Mouse (Mus musculus): Measurements from ENCODE around the gene Osbpl6. TPM values are rescaled to one million over a fixed set of nuclear protein-coding genes. Genes with fewer than 3 reads are reported as not detected.

The Osbpl6 gene
- polyA plus RNA-seq (2014; fragmentation: Nextera tagmentation; extraction: Ambion mirVana), result 10.5 and 13.8 TPM in 2 replicates

DNA sequence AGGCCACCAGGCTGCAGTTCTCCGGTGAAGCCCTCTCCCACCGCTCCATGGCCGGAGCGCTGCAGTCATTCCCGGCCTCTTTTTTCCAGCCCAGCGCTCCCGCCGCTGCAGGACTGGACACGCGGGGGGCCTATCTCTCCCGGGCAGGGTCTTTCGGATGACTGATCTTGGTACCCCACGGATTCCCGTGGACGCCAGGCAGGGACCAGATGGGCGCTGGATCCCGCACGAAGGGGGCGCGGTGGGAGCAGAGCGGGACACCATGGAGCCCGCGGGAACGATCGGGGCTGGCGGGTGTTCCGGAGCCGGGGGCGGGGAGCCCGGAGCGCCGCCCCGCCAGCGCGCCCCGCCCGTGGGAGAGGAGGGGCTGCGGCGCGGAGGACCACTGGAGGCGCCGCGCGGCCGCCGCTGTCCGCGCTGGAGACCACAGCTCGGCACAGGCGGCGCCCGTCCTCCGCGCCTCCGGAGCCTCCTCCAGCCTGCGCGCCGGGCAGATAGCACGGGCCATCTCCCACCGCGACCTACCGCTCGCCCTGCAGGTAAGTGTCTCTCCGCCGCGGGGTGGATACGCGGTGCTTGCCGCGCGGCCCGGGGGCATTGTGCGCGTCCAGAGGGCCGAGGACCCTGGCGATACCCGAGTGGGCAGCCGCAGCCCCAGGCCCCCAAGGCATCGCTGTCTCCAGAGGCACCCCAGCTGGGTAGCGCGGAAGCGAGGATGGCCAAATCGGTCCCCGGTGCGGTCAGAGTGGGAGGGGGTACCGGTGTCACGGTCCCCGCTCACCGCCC is at the start of gene Osbpl6:
Gene Osbpl6, plus strand, starts transcription at position 358 of the 786 bp plus-strand sequence.
- Histone ChIP-seq H3K9ac (ENCODE audit: low read length) (peak within 1 kb of the TSS; percentile 77), H3K27ac (ENCODE audit: low read depth, low read length) (0 out of 2 replicates have a peak within 1 kb of the TSS, but pooled peaks have one; percentile 6), H3K36me3 (ENCODE audit: control insufficient read depth, insufficient read depth, low read length) (no peaks in the 10 kb centered on the region), H3K4me2 (ENCODE audit: low read depth, low read length, severe bottlenecking) (peak within 1 kb of the TSS; percentile 87), H3K27me3 (ENCODE audit: control insufficient read depth, insufficient read depth, low read length) (peaks cover 8% of the 10 kb centered on the region; the same call in 1 of the 2 replicates), H3K9me3 (ENCODE audit: control insufficient read depth, low read length) (no peaks in the 10 kb centered on the region), H3K4me1 (replicated peaks; ENCODE audit: control insufficient read depth, insufficient read depth, low read length) (no peaks in the 10 kb centered on the region), H3K4me3 (ENCODE audit: low read depth, low read length) (peak within 1 kb of the TSS; percentile 79)
- DNase-seq (ENCODE audit: low spot score), result peak; percentile 83
- ATAC-seq (replicated peaks; ENCODE audit: low FRiP score), result peak; percentile 89
- 0% methylated on average over 63 of the region's 89 CpGs for WGBS

DNA sequence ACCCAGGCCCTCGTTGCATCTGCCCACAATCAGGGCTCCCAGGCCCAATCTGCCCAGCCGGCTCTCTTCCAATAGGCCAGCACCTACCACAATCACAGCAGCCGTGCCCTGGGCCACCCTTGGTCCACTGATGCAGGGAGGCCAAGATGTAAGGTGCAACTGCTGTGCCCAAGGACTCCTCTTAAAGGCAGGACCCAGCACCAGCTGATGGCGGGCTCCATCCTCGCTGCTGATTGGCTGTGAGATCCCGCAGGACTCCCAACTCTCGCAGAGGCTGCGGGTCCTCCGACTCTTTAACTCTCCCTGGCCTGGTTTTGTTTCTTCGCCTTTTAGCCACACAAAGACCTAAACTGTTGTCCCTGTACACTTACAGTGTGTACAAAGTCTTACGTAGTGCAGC is 46.1 kb upstream of the Osbpl6 start, which contains the start of gene Cyct:
Gene Cyct, minus strand, starts transcription at position 225 of the 400 bp plus-strand sequence.
- H3K4me3 ChIP-seq (ENCODE audit: low read depth, low read length), result no peak within 1 kb of the TSS
- no peak within 1 kb of the TSS for H3K4me2 ChIP-seq (ENCODE audit: low read depth, low read length, severe bottlenecking)
- ATAC-seq (replicated peaks; ENCODE audit: low FRiP score) (no peak), DNase-seq (ENCODE audit: low spot score) (no peak)
- H3K27me3 ChIP-seq (ENCODE audit: control insufficient read depth, insufficient read depth, low read length), result no peaks in the 10 kb centered on the region
- no peak within 1 kb of the TSS for H3K9ac ChIP-seq (ENCODE audit: low read length)
- WGBS, result 88% methylated on average over 11 of the region's 11 CpGs
- H3K4me1 ChIP-seq (replicated peaks; ENCODE audit: control insufficient read depth, insufficient read depth, low read length), result no peaks in the 10 kb centered on the region
- H3K36me3 ChIP-seq (ENCODE audit: control insufficient read depth, insufficient read depth, low read length), result no peaks in the 10 kb centered on the region
- no peaks in the 10 kb centered on the region for H3K9me3 ChIP-seq (ENCODE audit: control insufficient read depth, low read length)
- H3K27ac ChIP-seq (ENCODE audit: low read depth, low read length), result no peak within 1 kb of the TSS

GRCm38 (mm10) chr2:76362111-76362510 is 44.2 kb upstream of the Osbpl6 start:
- no peak overlapping the region for H3K4me3 ChIP-seq (ENCODE audit: low read depth, low read length)
- H3K4me1 ChIP-seq (replicated peaks; ENCODE audit: control insufficient read depth, insufficient read depth, low read length), result no peaks in the 10 kb centered on the region
- 64% methylated on average over 2 of the region's 2 CpGs for WGBS
- no peaks in the 10 kb centered on the region for H3K9me3 ChIP-seq (ENCODE audit: control insufficient read depth, low read length)
- H3K4me2 ChIP-seq (ENCODE audit: low read depth, low read length, severe bottlenecking), result no peak overlapping the region
- no peaks in the 10 kb centered on the region for H3K36me3 ChIP-seq (ENCODE audit: control insufficient read depth, insufficient read depth, low read length)
- no peak for DNase-seq (ENCODE audit: low spot score)
- no peak overlapping the region for H3K27ac ChIP-seq (ENCODE audit: low read depth, low read length)
- H3K27me3 ChIP-seq (ENCODE audit: control insufficient read depth, insufficient read depth, low read length), result no peaks in the 10 kb centered on the region
- H3K9ac ChIP-seq (ENCODE audit: low read length), result no peak overlapping the region
- ATAC-seq (replicated peaks; ENCODE audit: low FRiP score), result no peak

DNA sequence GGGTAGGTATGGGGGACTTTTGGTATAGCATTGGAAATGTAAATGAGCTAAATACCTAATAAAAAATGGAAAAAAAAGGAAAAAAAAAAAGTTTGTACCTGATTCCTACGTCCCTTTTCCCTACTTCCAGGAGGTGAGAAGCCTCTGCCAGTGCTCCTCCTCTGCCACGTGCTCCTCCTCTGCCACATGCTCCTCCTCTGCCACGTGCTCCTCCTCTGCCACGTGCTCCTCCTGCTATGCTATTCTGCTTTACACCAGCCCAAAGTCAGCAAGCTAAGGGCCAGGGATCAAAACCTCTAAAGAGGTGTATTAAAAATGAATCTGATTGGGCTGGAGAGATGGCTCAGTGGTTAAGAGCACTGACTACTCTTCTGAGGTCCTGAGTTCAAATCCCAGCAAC is 40.5 kb upstream of the Osbpl6 start:
- no peak overlapping the region for H3K9ac ChIP-seq (ENCODE audit: low read length)
- H3K4me3 ChIP-seq (ENCODE audit: low read depth, low read length), result no peak overlapping the region
- peaks cover under 1% of the 10 kb centered on the region; the same call in 1 of the 2 replicates for H3K4me1 ChIP-seq (replicated peaks; ENCODE audit: control insufficient read depth, insufficient read depth, low read length)
- ATAC-seq (replicated peaks; ENCODE audit: low FRiP score) (no peak), DNase-seq (ENCODE audit: low spot score) (no peak)
- no peak overlapping the region for H3K27ac ChIP-seq (ENCODE audit: low read depth, low read length)
- H3K27me3 ChIP-seq (ENCODE audit: control insufficient read depth, insufficient read depth, low read length), result no peaks in the 10 kb centered on the region
- H3K36me3 ChIP-seq (ENCODE audit: control insufficient read depth, insufficient read depth, low read length), result no peaks in the 10 kb centered on the region
- no peaks in the 10 kb centered on the region for H3K9me3 ChIP-seq (ENCODE audit: control insufficient read depth, low read length)
- no peak overlapping the region for H3K4me2 ChIP-seq (ENCODE audit: low read depth, low read length, severe bottlenecking)
- 77% methylated on average over 4 of the region's 4 CpGs for WGBS

DNA sequence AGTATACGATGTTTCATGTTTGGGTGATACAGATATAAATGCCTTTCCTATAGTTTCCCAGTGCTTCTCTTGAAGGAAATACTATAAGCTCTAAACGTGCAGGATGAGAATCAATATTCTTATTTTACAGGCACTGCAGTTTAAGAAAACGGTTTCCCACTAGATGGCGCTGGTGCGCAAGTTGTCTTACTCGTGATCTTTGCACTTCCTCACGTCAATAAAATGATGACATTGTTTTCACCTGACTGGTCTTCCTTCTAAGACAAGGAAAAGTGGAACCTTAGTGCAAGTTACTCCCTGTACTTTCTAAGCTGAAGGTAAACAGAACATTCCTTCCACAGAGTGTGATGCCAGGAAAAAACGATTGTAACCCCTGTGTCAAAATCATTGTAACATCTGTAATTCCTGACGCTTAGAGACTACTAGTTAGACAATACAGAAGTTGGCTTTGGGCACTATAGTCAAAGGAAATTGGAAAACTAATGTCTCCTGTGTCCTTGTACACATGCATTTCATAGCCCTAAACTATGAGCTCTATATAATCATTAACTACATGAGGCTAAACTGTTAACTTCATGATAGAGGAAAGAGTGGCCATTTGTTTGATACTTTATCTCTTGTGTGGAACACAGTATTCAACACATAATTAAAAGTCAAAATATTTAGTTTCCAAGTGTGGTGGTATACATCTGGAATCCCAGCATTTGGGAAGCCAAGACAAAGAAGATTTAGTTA is 39.0 kb upstream of the Osbpl6 start:
- H3K4me2 ChIP-seq (ENCODE audit: low read depth, low read length, severe bottlenecking), result no peak overlapping the region
- H3K4me1 ChIP-seq (replicated peaks; ENCODE audit: control insufficient read depth, insufficient read depth, low read length), result peaks cover 3% of the 10 kb centered on the region; the same call in 1 of the 2 replicates
- H3K36me3 ChIP-seq (ENCODE audit: control insufficient read depth, insufficient read depth, low read length), result no peaks in the 10 kb centered on the region
- no peak overlapping the region for H3K27ac ChIP-seq (ENCODE audit: low read depth, low read length)
- no peaks in the 10 kb centered on the region for H3K27me3 ChIP-seq (ENCODE audit: control insufficient read depth, insufficient read depth, low read length)
- DNase-seq (ENCODE audit: low spot score) (peak; percentile 87), ATAC-seq (replicated peaks; ENCODE audit: low FRiP score) (no peak)
- WGBS, result 16% methylated on average over 9 of the region's 9 CpGs
- no peak overlapping the region for H3K4me3 ChIP-seq (ENCODE audit: low read depth, low read length)
- no peaks in the 10 kb centered on the region for H3K9me3 ChIP-seq (ENCODE audit: control insufficient read depth, low read length)
- H3K9ac ChIP-seq (ENCODE audit: low read length), result no peak overlapping the region

DNA sequence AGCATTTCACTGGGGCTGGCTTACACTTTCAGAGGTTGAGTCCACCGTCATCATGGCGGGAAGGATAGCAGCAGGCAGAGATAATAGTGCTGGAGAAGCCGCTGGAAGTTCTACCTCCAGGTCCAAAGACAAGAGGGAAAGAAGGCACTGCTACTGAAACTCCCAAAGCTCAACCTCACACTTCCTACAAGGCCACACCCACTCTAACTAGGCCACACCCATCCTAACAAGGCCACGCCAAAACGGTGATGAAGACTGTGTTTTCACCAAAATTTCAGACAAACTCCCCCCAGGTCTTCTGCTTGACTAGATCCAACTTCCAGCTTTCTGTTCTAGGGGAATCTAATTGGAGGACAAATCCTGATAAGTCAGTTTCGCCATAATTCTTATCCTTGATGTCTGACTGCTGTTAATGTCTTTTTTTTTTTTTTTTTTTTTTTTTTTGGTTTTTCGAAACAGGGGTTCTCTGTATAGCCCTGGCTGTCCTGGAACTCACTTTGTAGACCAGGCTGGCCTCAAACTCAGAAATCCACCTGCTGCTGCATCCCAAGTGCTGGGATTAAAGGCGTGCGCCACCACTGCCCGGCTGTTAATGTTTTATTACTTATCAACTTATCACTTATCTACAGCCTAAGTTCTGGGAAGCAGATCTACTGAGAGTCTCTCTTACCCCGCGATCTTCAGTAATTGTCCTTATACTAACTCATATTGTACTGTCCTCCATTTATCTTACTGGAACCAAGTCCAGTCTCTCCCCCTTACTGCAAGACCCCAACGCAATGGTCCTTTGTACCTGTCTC is 37.2 kb upstream of the Osbpl6 start:
- H3K9ac ChIP-seq (ENCODE audit: low read length), result no peak overlapping the region
- ATAC-seq (replicated peaks; ENCODE audit: low FRiP score) (peak; percentile 16; the same call in 1 of the 2 replicates), DNase-seq (ENCODE audit: low spot score) (no peak)
- H3K36me3 ChIP-seq (ENCODE audit: control insufficient read depth, insufficient read depth, low read length), result no peaks in the 10 kb centered on the region; the same call in 1 of the 2 replicates
- peaks cover 3% of the 10 kb centered on the region; the same call in 1 of the 2 replicates for H3K4me1 ChIP-seq (replicated peaks; ENCODE audit: control insufficient read depth, insufficient read depth, low read length)
- no peak overlapping the region for H3K27ac ChIP-seq (ENCODE audit: low read depth, low read length)
- WGBS, result 73% methylated on average over 12 of the region's 13 CpGs
- H3K4me2 ChIP-seq (ENCODE audit: low read depth, low read length, severe bottlenecking), result no peak overlapping the region
- peak overlapping the region; percentile 94; the same call in 1 of the 2 replicates for H3K4me3 ChIP-seq (ENCODE audit: low read depth, low read length)
- no peaks in the 10 kb centered on the region for H3K27me3 ChIP-seq (ENCODE audit: control insufficient read depth, insufficient read depth, low read length)
- no peaks in the 10 kb centered on the region for H3K9me3 ChIP-seq (ENCODE audit: control insufficient read depth, low read length)

- DNase-seq (ENCODE audit: low spot score) (peak; percentile 94), ATAC-seq (replicated peaks; ENCODE audit: low FRiP score) (peak; percentile 91)
- H3K27ac ChIP-seq (ENCODE audit: low read depth, low read length), result peak within 1 kb of the TSS; percentile 31; the same call in 1 of the 2 replicates
- peak within 1 kb of the TSS; percentile 72 for H3K4me2 ChIP-seq (ENCODE audit: low read depth, low read length, severe bottlenecking)
- peak within 1 kb of the TSS; percentile 90 for H3K9ac ChIP-seq (ENCODE audit: low read length)
- peak within 1 kb of the TSS; percentile 94 for H3K4me3 ChIP-seq (ENCODE audit: low read depth, low read length)
- no peaks in the 10 kb centered on the region for H3K27me3 ChIP-seq (ENCODE audit: control insufficient read depth, insufficient read depth, low read length)
- H3K4me1 ChIP-seq (replicated peaks; ENCODE audit: control insufficient read depth, insufficient read depth, low read length), result peaks cover 3% of the 10 kb centered on the region; the same call in 1 of the 2 replicates
- no peaks in the 10 kb centered on the region; the same call in 1 of the 2 replicates for H3K36me3 ChIP-seq (ENCODE audit: control insufficient read depth, insufficient read depth, low read length)
- H3K9me3 ChIP-seq (ENCODE audit: control insufficient read depth, low read length), result no peaks in the 10 kb centered on the region
- WGBS, result under 1% methylated on average over 61 of the region's 61 CpGs
Observed at GRCm38 (mm10) chr2:76369821-76370655, 36.3 kb upstream of the Osbpl6 start, which contains the start of gene Rbm45. TSS of gene Rbm45 (plus strand) at chr2:76369984.
